Mouse (Mus musculus) testis, adult 2 months (tissue): Measurements from ENCODE around the gene Simc1.

Source experiments
- CTCF ChIP-seq: fragments of 200-500 bp; IDR thresholded peaks from 2 replicates; pipeline ENCODE4 v1.5.1; 2012; ENCODE audit warnings: low read depth, mild to moderate bottlenecking, inconsistent platforms, low read length, moderate library complexity; ENCODE audit not compliant: control insufficient read depth, insufficient read depth, insufficient replicate concordance
- POLR2A ChIP-seq: fragments of 200-500 bp; IDR thresholded peaks from 2 replicates; pipeline ENCODE4 v1.6.1; 2012; ENCODE audit warnings: low read depth, mild to moderate bottlenecking, inconsistent platforms, low read length, moderate library complexity; ENCODE audit not compliant: control insufficient read depth

DNA sequence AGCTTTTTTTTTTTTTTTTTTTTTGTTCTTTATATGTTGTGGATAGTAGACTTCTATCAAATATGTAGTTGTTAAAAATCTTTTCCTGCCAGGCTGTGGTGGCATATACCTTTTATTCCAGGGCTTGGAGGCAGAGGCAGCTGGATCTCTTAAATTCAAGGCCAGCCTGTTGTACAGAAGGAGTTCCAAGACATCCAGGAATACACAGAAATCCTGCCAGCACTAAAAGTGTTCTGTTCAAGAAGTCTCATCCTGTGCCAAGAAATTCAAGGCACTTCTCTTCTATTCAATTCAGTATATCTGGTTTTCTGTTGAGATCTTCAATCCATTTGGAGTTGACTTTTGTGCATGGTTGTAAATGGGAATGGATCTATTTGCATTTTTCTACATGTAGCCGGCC lies 2.3 kb downstream of the Simc1 start:
- TF ChIP-seq POLR2A = no peak
- no peak for TF ChIP-seq CTCF
